Mouse (Mus musculus): ENCODE data around the gene Smcr8. TPM values are rescaled to one million over a fixed set of nuclear protein-coding genes. Genes with fewer than 3 reads are reported as not detected.

Gene Smcr8
- polyA plus RNA-seq, 1 experiment: 5.8 TPM

DNA sequence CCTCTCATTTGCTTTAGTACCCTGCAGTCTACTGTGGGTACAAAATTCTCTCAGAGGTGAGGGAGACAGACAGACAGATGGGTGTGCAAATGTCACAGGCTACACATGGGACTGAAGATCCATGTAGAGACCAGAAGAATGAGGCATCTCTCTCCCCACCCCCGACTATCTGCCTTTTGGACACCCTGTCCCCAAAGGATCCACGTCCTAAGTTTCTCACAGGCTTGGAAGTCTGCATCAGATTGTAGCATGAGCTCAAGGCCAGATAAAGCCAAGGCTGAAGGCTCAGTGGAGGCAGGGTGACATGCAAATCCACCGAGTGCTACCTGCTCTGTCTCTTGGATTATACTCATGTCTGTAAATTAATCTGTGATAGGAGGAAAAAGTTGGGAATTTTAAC lies 40.8 kb upstream of the Smcr8 start:
- TF ChIP-seq CTCF (IDR thresholded peaks at IDR 0.05; ENCODE audit: extremely low read depth, insufficient read length, insufficient replicate concordance, low read depth, low read length) (no peak), POLR2A (IDR thresholded peaks at IDR 0.05; ENCODE audit: low read depth, low read length) (no peak)
- H3K4me3 ChIP-seq (ENCODE audit: low read depth, low read length): no peak overlapping the region

DNA sequence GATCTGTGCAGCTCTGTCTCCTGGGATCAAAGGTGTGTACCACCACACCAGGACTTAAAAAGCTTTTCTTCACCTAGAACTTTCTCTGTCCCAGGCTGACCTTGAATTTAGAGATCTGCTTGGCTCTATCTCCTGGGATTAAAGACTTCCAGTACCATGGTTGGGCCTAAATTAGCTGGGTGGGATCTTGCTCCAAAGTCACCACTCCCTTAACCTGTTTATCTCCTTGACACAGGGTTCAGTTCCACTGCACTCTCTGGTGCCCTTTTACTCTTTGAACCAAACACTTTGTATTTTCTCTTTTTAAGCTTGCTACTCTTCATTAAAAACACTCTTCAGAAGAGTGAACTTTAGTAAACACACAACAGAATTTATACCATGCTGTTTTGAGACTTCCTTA lies 39.9 kb upstream of the Smcr8 start:
- Histone ChIP-seq H3K36me3 (ENCODE audit: control insufficient read depth, insufficient read depth, low read length) (peaks cover 19% of the 10 kb centered on the region), H3K4me1 (ENCODE audit: control insufficient read depth, insufficient read depth, insufficient read length, low read length) (no peaks in the 10 kb centered on the region), H3K27me3 (ENCODE audit: control insufficient read depth, insufficient read depth, low read length) (no peaks in the 10 kb centered on the region), H3K27ac (ENCODE audit: insufficient read depth, low read depth, low read length) (no peak overlapping the region), H3K4me3 (ENCODE audit: low read depth, low read length) (no peak overlapping the region)
- TF ChIP-seq CTCF (IDR thresholded peaks at IDR 0.05; ENCODE audit: extremely low read depth, insufficient read length, insufficient replicate concordance, low read depth, low read length) (no peak), POLR2A (IDR thresholded peaks at IDR 0.05; ENCODE audit: low read depth, low read length) (no peak)

More for the DNA sequence above, 40.8 kb upstream of the Smcr8 start:
- Histone ChIP-seq H3K27ac (ENCODE audit: insufficient read depth, low read depth, low read length) (no peak overlapping the region), H3K4me1 (ENCODE audit: control insufficient read depth, insufficient read depth, insufficient read length, low read length) (no peaks in the 10 kb centered on the region), H3K36me3 (ENCODE audit: control insufficient read depth, insufficient read depth, low read length) (peaks cover 15% of the 10 kb centered on the region), H3K27me3 (ENCODE audit: control insufficient read depth, insufficient read depth, low read length) (no peaks in the 10 kb centered on the region)
- 87% methylated on average over 3 of the region's 3 CpGs for WGBS

DNA sequence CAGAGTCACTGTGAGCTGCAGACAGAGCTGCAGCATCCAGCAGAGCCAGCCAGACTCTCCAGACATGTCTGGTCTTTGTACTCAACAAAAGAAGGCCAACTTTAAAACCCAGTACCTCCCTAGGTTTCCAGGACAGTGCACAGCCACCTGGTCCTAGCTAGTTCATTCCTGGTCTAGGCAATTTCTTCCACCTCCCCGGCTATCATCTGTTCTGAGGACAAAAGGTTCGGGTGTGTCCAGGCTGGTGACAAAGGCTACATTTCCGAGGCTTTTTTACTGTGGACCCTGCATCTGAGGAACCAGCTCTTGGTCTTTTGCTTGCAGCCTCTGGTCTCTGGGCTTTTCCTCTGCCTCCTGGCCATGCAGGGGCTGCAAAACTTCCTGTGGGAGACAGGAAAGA lies 37.0 kb upstream of the Smcr8 start:
- Histone ChIP-seq H3K27ac (ENCODE audit: insufficient read depth, low read depth, low read length) (no peak overlapping the region), H3K36me3 (ENCODE audit: control insufficient read depth, insufficient read depth, low read length) (peaks cover 22% of the 10 kb centered on the region), H3K4me3 (ENCODE audit: low read depth, low read length) (no peak overlapping the region), H3K4me1 (ENCODE audit: control insufficient read depth, insufficient read depth, insufficient read length, low read length) (no peaks in the 10 kb centered on the region), H3K27me3 (ENCODE audit: control insufficient read depth, insufficient read depth, low read length) (no peaks in the 10 kb centered on the region)
- WGBS: 56% methylated on average over 3 of the region's 3 CpGs
- TF ChIP-seq POLR2A (IDR thresholded peaks at IDR 0.05; ENCODE audit: low read depth, low read length): no peak
- no peak for TF ChIP-seq CTCF (IDR thresholded peaks at IDR 0.05; ENCODE audit: extremely low read depth, insufficient read length, insufficient replicate concordance, low read depth, low read length)

DNA sequence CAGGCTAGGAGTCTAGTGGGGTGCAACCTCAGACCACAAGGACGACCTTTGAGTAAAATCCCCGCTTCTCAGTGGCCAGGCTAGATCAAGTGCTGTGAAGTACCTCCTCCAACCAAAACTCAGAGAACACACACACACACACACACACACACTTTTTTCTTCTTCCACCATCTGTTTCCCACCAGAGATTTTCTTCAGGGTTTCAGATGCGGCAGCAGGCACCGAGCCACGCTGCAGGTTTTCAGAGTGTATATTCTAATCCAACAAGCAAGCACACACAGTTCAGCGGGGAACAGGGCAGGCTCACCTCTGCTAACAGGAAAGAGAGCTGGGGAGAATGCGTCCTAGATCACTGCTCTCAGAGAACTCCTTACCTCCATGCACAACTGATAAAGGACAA lies 21.8 kb upstream of the Smcr8 start:
- H3K27me3 ChIP-seq (ENCODE audit: control insufficient read depth, insufficient read depth, low read length): no peaks in the 10 kb centered on the region
- no peaks in the 10 kb centered on the region for H3K4me1 ChIP-seq (ENCODE audit: control insufficient read depth, insufficient read depth, insufficient read length, low read length)
- H3K36me3 ChIP-seq (ENCODE audit: control insufficient read depth, insufficient read depth, low read length): peaks cover 46% of the 10 kb centered on the region
- WGBS: 89% methylated on average over 7 of the region's 7 CpGs
- H3K27ac ChIP-seq (ENCODE audit: insufficient read depth, low read depth, low read length): no peak overlapping the region
- no peak overlapping the region for H3K4me3 ChIP-seq (ENCODE audit: low read depth, low read length)
- TF ChIP-seq CTCF (IDR thresholded peaks at IDR 0.05; ENCODE audit: extremely low read depth, insufficient read length, insufficient replicate concordance, low read depth, low read length): no peak
- no peak for TF ChIP-seq POLR2A (IDR thresholded peaks at IDR 0.05; ENCODE audit: low read depth, low read length)

DNA sequence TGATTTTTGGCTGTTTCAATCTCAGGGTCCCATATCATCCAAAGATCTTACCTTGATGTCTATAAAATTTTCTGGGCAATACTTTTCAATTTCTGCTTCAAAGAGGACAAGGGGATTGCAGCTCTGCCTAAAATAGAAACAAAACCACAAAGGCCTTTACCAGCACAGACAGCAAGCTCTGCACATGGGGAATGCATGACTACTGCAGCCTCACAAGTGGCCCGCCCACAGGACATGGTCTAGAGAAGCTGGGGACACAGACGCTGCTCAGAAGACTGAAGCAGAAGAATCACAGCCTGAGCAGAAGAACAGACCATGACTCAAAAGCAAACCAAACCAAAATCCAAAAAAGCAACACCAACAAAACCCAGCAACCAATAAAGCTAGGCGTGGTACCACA lies 15.6 kb upstream of the Smcr8 start:
- peaks cover 1% of the 10 kb centered on the region; the same call in 1 of the 2 replicates for H3K4me1 ChIP-seq (ENCODE audit: control insufficient read depth, insufficient read depth, insufficient read length, low read length)
- no peak overlapping the region for H3K4me3 ChIP-seq (ENCODE audit: low read depth, low read length)
- H3K27ac ChIP-seq (ENCODE audit: insufficient read depth, low read depth, low read length): no peak overlapping the region
- peaks cover 25% of the 10 kb centered on the region for H3K36me3 ChIP-seq (ENCODE audit: control insufficient read depth, insufficient read depth, low read length)
- WGBS: 88% methylated on average over 3 of the region's 3 CpGs
- no peak for TF ChIP-seq CTCF (IDR thresholded peaks at IDR 0.05; ENCODE audit: extremely low read depth, insufficient read length, insufficient replicate concordance, low read depth, low read length)
- TF ChIP-seq POLR2A (IDR thresholded peaks at IDR 0.05; ENCODE audit: low read depth, low read length): no peak
- H3K27me3 ChIP-seq (ENCODE audit: control insufficient read depth, insufficient read depth, low read length): no peaks in the 10 kb centered on the region

DNA sequence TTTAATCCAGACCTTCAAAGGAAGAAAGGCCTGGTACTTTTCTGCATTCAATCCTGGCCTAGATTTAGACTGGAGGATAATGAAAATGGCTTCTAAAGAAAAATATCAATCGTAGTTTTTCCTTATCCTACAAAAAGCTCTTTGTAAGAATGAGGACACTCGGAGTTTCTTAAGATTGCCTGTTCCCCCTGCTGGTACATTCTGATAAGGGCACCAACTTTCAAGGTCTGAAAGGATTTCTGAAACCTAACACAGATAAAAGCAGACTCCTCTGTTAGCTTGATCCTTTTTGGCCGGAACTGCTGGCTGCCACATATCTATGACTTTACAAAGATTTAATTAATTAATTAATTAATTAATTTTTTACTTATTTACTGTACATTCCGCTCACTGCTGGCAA lies 10.4 kb upstream of the Smcr8 start:
- H3K27ac ChIP-seq (ENCODE audit: insufficient read depth, low read depth, low read length): no peak overlapping the region
- H3K4me1 ChIP-seq (ENCODE audit: control insufficient read depth, insufficient read depth, insufficient read length, low read length): peaks cover 1% of the 10 kb centered on the region; the same call in 1 of the 2 replicates
- no peak for TF ChIP-seq CTCF (IDR thresholded peaks at IDR 0.05; ENCODE audit: extremely low read depth, insufficient read length, insufficient replicate concordance, low read depth, low read length)
- TF ChIP-seq POLR2A (IDR thresholded peaks at IDR 0.05; ENCODE audit: low read depth, low read length): no peak
- no peaks in the 10 kb centered on the region for H3K27me3 ChIP-seq (ENCODE audit: control insufficient read depth, insufficient read depth, low read length)
- H3K36me3 ChIP-seq (ENCODE audit: control insufficient read depth, insufficient read depth, low read length): peaks cover 4% of the 10 kb centered on the region; the same call in 1 of the 2 replicates
- WGBS: 89% methylated on average over 4 of the region's 4 CpGs
- H3K4me3 ChIP-seq (ENCODE audit: low read depth, low read length): no peak overlapping the region

DNA sequence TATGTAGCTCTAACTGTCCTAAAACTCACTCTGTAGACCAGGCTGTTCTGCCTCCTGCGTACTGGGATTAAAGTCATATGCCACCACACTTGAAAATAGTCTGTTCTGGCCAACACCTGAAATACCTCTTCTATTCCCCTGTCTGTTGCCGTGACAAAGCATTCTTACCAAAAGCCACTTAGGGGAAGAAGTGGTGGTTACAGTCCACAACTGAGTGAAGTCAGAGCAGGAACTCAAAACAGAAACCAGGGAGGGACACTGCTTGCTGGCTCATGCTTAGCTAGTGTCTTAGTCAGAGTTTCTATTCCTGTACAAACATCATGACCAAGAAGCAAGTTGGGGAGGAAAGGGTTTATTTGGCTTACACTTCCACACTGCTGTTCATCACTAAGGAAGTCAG lies 8.0 kb upstream of the Smcr8 start:
- Histone ChIP-seq H3K4me1 (ENCODE audit: control insufficient read depth, insufficient read depth, insufficient read length, low read length) (no peaks in the 10 kb centered on the region), H3K27ac (ENCODE audit: insufficient read depth, low read depth, low read length) (no peak overlapping the region), H3K36me3 (ENCODE audit: control insufficient read depth, insufficient read depth, low read length) (no peaks in the 10 kb centered on the region), H3K4me3 (ENCODE audit: low read depth, low read length) (no peak overlapping the region), H3K27me3 (ENCODE audit: control insufficient read depth, insufficient read depth, low read length) (no peaks in the 10 kb centered on the region)
- TF ChIP-seq POLR2A (IDR thresholded peaks at IDR 0.05; ENCODE audit: low read depth, low read length) (no peak), CTCF (IDR thresholded peaks at IDR 0.05; ENCODE audit: extremely low read depth, insufficient read length, insufficient replicate concordance, low read depth, low read length) (no peak)
- 72% methylated on average over 2 of the region's 2 CpGs for WGBS

DNA sequence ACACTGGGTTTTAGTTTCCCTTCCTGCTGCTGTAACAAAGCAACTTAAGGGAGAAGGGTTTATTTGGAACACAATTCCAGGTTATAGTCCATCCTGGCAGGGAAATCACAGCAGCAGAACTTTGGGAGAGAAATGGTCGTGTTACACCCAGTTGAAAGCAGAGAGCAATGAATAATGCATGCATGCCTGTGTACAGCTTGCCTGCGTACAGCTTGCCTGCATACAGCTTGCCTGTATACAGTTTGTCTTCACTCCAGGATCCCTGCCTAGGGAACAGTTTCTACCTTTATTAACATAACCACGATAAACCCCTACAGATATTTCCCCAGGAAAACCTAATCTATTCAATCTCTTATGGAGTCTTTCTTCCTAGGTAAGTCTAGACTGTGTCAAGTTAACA lies 6.5 kb upstream of the Smcr8 start:
- Histone ChIP-seq H3K27ac (ENCODE audit: insufficient read depth, low read depth, low read length) (no peak overlapping the region), H3K4me1 (ENCODE audit: control insufficient read depth, insufficient read depth, insufficient read length, low read length) (no peaks in the 10 kb centered on the region), H3K36me3 (ENCODE audit: control insufficient read depth, insufficient read depth, low read length) (no peaks in the 10 kb centered on the region), H3K4me3 (ENCODE audit: low read depth, low read length) (no peak overlapping the region), H3K27me3 (ENCODE audit: control insufficient read depth, insufficient read depth, low read length) (no peaks in the 10 kb centered on the region)
- TF ChIP-seq CTCF (IDR thresholded peaks at IDR 0.05; ENCODE audit: extremely low read depth, insufficient read length, insufficient replicate concordance, low read depth, low read length) (no peak), POLR2A (IDR thresholded peaks at IDR 0.05; ENCODE audit: low read depth, low read length) (no peak)
- WGBS: 85% methylated on average over 3 of the region's 3 CpGs
